Mouse (Mus musculus) embryonic facial prominence, embryonic 13.5 days (tissue): ENCODE results near the gene Dock8. TPM values are rescaled to one million over a fixed set of nuclear protein-coding genes. Genes with fewer than 3 reads are reported as not detected.

Experiments
- ATAC-seq: fragments of 200-750 bp; cut with Nextera tagmentation; 2 replicates; pipeline ENCODE4 v1.8.0; 2017; ENCODE audit warnings: low read depth; ENCODE audit not compliant: insufficient number of reproducible peaks, insufficient read depth, low FRiP score, low TSS enrichment
- H3K27ac ChIP-seq: fragments of 300-500 bp; sonication (generic); 2 replicates; pipeline ENCODE4 v1.5.1; 2015; ENCODE audit warnings: moderate library complexity, mild to moderate bottlenecking, inconsistent platforms
- H3K27me3 ChIP-seq: fragments of 300-500 bp; sonication (generic); 2 replicates; pipeline ENCODE4 v1.6.1; 2015; ENCODE audit warnings: mild to moderate bottlenecking, inconsistent platforms
- H3K36me3 ChIP-seq: fragments of 300-500 bp; sonication (generic); 2 replicates; pipeline ENCODE4 v1.6.1; 2015; ENCODE audit warnings: mild to moderate bottlenecking, inconsistent platforms
- H3K4me1 ChIP-seq: fragments of 300-500 bp; sonication (generic); 2 replicates; pipeline ENCODE4 v1.6.1; 2015; ENCODE audit warnings: inconsistent platforms
- H3K4me2 ChIP-seq: fragments of 300-500 bp; sonication (generic); 2 replicates; pipeline ENCODE4 v1.6.1; 2015; ENCODE audit warnings: moderate library complexity, mild to moderate bottlenecking, inconsistent platforms
- H3K4me3 ChIP-seq: fragments of 300-500 bp; sonication (generic); 2 replicates; pipeline ENCODE4 v1.5.1; 2015; ENCODE audit warnings: mild to moderate bottlenecking, inconsistent platforms
- H3K9ac ChIP-seq: fragments of 300-500 bp; sonication (generic); 2 replicates; pipeline ENCODE4 v1.6.1; 2015; ENCODE audit warnings: mild to moderate bottlenecking, inconsistent platforms
- H3K9me3 ChIP-seq: fragments of 300-500 bp; sonication (generic); 2 replicates; pipeline ENCODE4 v1.6.1; 2016; ENCODE audit warnings: inconsistent platforms
- WGBS: fragments of 180-500 bp; shearing (Covaris S2); methylation state at CpG from one replicate; pipeline ENCODE4 v1.1.7; 2015; ENCODE audit warnings: mixed read lengths; 5-methylcytosine and 5-hydroxymethylcytosine counted together
- polyA plus RNA-seq: library from polyadenylated mRNA; unstranded; fragments of >200 nt; fragmentation: Nextera tagmentation; extraction: Ambion mirVana; gene quantifications from 2 replicates; pipeline ENCODE4 v1.2.1, GENCODE M21; 2015

The Dock8 gene
- polyA plus RNA-seq, result 5.7 and 7.4 TPM in 2 replicates

DNA sequence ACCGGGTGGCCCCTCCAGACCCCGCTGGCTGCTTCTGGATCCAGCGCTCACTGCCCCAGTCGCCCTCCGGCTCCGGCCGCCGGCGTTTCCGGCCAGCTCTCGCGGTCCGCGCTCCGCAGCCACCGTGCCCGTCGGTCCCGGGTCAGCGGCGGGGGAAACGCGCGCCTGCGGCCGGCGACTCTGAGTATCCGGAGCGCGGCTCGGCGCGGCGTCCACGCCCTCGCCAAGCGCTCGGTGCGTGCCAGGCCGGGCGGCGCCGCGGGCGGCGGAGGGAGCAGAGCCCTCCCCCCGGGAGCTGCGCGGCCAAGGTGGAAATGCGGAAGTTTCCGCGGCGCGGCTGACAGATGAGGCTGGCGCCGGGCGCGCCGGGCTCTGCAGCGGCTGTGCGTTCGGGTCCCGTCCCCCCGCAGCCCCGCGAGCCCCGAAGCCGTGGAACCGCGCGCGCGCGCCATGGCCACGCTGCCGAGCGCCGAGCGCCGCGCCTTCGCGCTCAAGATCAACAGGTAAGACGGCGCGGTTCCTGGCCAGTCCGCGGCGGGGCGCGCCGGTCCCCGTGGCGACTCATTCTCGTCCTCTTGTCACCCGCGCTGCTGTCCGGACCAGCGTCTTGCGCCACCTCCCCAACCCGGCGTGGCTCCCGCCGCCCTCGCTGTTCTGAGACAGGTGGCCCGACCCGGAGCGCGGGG, at the start of gene Dock8:
Dock8 (plus strand) TSS at position 334 of the 686 bp plus-strand sequence.
- Histone ChIP-seq H3K4me1 (peaks cover 18% of the 10 kb centered on the region), H3K4me2 (peak within 1 kb of the TSS; percentile 99), H3K27me3 (peaks cover 74% of the 10 kb centered on the region), H3K36me3 (no peaks in the 10 kb centered on the region), H3K9me3 (no peaks in the 10 kb centered on the region), H3K4me3 (peak within 1 kb of the TSS; percentile 67), H3K27ac (no peak within 1 kb of the TSS), H3K9ac (peak within 1 kb of the TSS; percentile 72)
- under 1% methylated on average over 106 of the region's 109 CpGs for WGBS
- 0 out of 2 replicates have a peak, but pooled peaks have one; percentile 48 for ATAC-seq

- Histone ChIP-seq H3K27me3 (no peaks in the 10 kb centered on the region), H3K4me1 (peaks cover 8% of the 10 kb centered on the region), H3K9ac (no peak overlapping the region), H3K4me3 (no peak overlapping the region), H3K4me2 (no peak overlapping the region), H3K36me3 (peaks cover 20% of the 10 kb centered on the region), H3K27ac (no peak overlapping the region), H3K9me3 (no peaks in the 10 kb centered on the region)
- 37% methylated on average over 3 of the region's 3 CpGs for WGBS
- no peak for ATAC-seq
These were observed 40.8 kb upstream of the Dock8 start for GRCm38 (mm10) chr19:24958531-24958930.

- Histone ChIP-seq H3K27ac (no peak within 1 kb of the TSS), H3K27me3 (no peaks in the 10 kb centered on the region), H3K9ac (peak within 1 kb of the TSS; percentile 80), H3K4me3 (peak within 1 kb of the TSS; percentile 62), H3K4me2 (peak within 1 kb of the TSS; percentile 64), H3K9me3 (no peaks in the 10 kb centered on the region), H3K4me1 (peaks cover 8% of the 10 kb centered on the region), H3K36me3 (peaks cover under 1% of the 10 kb centered on the region; the same call in 1 of the 2 replicates)
- peak; percentile 100 for ATAC-seq
- under 1% methylated on average over 36 of the region's 36 CpGs for WGBS
These were observed 38.0 kb upstream of the Dock8 start, which contains the start of gene Cbwd1 for GRCm38 (mm10) chr19:24961172-24961962. Gene Cbwd1, minus strand, starts transcription at chr19:24961610.

GRCm38 (mm10) chr19:24966203-24966602, 33.1 kb upstream of the Dock8 start:
- WGBS, result 81% methylated on average over 2 of the region's 2 CpGs
- Histone ChIP-seq H3K4me3 (no peak overlapping the region), H3K27me3 (no peaks in the 10 kb centered on the region), H3K27ac (no peak overlapping the region), H3K9ac (no peak overlapping the region), H3K36me3 (no peaks in the 10 kb centered on the region), H3K4me1 (no peaks in the 10 kb centered on the region), H3K9me3 (no peaks in the 10 kb centered on the region), H3K4me2 (no peak overlapping the region)
- ATAC-seq, result no peak

GRCm38 (mm10) chr19:24966941-24967340, 32.4 kb upstream of the Dock8 start:
- ATAC-seq, result no peak
- Histone ChIP-seq H3K27me3 (no peaks in the 10 kb centered on the region), H3K4me3 (no peak overlapping the region), H3K4me2 (no peak overlapping the region), H3K9me3 (no peaks in the 10 kb centered on the region), H3K4me1 (no peaks in the 10 kb centered on the region), H3K27ac (no peak overlapping the region), H3K36me3 (no peaks in the 10 kb centered on the region), H3K9ac (no peak overlapping the region)
- 77% methylated on average over 2 of the region's 2 CpGs for WGBS

GRCm38 (mm10) chr19:24971307-24971706, 28.0 kb upstream of the Dock8 start:
- no peaks in the 10 kb centered on the region for H3K27me3 ChIP-seq
- no peak overlapping the region for H3K9ac ChIP-seq
- no peak overlapping the region for H3K27ac ChIP-seq
- ATAC-seq, result no peak
- no peaks in the 10 kb centered on the region for H3K36me3 ChIP-seq
- H3K4me2 ChIP-seq, result no peak overlapping the region
- WGBS, result 73% methylated on average over 7 of the region's 7 CpGs
- no peaks in the 10 kb centered on the region for H3K9me3 ChIP-seq
- H3K4me3 ChIP-seq, result no peak overlapping the region
- H3K4me1 ChIP-seq, result no peaks in the 10 kb centered on the region

DNA sequence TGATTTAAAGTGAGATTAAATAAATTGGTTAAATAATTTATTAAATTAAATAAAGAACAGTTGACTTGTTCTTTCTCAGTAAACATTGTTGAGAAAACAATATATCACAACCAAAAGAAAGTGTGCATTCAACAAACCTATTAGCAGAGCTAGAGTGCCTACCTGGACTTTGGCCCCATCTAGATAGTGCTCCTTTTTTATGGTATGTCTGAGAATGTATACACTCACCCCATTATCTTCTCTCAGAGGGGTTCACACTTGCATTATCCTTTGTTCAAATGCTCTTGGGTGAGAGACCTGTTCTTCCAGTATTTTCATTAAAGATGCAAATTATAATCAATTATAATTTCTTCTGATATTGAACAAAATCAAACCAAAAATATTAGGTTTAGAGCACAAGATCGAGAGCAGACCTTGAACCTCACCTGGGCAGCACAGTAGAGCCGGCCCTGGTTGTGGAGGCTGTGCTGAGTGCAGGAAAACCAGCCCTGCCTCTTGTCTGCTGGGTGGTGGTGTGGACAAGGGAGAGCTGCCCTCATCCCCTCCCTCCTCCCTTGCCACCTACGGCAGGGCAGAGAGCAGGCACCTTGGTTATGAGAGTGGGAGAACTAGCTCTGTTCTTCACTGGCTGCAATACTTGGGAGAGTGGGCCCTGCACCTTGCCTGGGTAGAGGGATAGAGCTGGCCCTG, 26.5 kb upstream of the Dock8 start:
- WGBS, result 76% methylated on average over 3 of the region's 3 CpGs
- Histone ChIP-seq H3K27me3 (no peaks in the 10 kb centered on the region), H3K4me1 (no peaks in the 10 kb centered on the region)

GRCm38 (mm10) chr19:24977991-24978390, 21.3 kb upstream of the Dock8 start:
- ATAC-seq, result no peak
- Histone ChIP-seq H3K4me3 (no peak overlapping the region), H3K27me3 (no peaks in the 10 kb centered on the region), H3K4me2 (no peak overlapping the region), H3K9me3 (no peaks in the 10 kb centered on the region), H3K36me3 (no peaks in the 10 kb centered on the region), H3K4me1 (peaks cover 5% of the 10 kb centered on the region), H3K27ac (no peak overlapping the region), H3K9ac (no peak overlapping the region)
- WGBS, result 76% methylated on average over 11 of the region's 11 CpGs

More for the DNA sequence above, 26.5 kb upstream of the Dock8 start:
- H3K36me3 ChIP-seq, result no peaks in the 10 kb centered on the region
- no peak overlapping the region for H3K4me2 ChIP-seq
- no peak overlapping the region for H3K4me3 ChIP-seq
- no peak for ATAC-seq
- H3K27ac ChIP-seq, result no peak overlapping the region
- H3K9ac ChIP-seq, result no peak overlapping the region
- no peaks in the 10 kb centered on the region for H3K9me3 ChIP-seq

DNA sequence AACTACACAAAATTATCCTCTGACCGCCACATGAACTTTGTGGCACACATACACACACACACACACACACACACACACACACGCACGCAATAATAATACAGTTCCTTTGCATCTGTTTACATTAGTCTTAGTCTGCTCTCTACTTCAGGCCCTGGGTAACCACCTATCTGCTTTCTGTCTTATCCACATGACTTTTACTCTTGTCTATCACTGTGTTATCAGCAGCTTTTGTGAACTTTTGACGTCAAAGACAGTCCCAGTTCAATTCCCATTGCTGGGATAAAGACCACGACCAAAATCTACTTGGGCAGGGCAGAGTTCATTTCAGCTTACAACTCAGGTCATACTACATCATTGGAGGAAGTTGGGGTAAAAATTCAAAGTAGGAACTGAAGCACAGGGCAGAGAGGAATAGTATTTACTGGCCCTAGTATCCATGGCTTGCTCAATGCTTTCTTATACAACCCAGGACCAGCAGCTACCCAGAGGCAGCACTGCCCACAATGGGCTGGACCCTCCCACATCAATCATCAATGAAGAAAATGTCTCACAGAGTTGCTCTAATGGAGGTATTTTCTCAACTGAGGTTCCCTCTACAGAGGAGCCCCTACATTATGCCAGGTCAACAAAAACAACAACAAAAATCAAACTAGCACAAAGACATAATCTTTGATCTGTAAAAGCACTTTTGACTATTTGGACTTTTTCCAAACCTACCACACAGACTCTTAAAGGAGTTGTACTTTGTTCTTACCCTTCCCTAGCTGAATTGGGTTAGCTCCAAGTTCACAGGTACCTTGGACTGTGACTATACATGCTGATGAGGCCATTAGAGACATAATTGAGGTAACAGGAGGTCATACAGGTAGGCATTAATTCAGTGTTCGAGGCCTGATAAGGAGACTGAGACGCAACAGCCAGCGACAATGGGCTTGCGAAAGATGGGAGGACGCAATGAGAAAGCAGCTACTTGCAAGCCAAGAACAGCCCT, 20.2 kb upstream of the Dock8 start:
- H3K4me2 ChIP-seq, result no peak overlapping the region
- H3K9me3 ChIP-seq, result no peaks in the 10 kb centered on the region
- WGBS, result 88% methylated on average over 10 of the region's 10 CpGs
- no peak overlapping the region for H3K4me3 ChIP-seq
- H3K27ac ChIP-seq, result no peak overlapping the region
- no peak for ATAC-seq
- no peak overlapping the region for H3K9ac ChIP-seq
- no peaks in the 10 kb centered on the region for H3K27me3 ChIP-seq
- peaks cover 5% of the 10 kb centered on the region for H3K4me1 ChIP-seq
- H3K36me3 ChIP-seq, result no peaks in the 10 kb centered on the region

DNA sequence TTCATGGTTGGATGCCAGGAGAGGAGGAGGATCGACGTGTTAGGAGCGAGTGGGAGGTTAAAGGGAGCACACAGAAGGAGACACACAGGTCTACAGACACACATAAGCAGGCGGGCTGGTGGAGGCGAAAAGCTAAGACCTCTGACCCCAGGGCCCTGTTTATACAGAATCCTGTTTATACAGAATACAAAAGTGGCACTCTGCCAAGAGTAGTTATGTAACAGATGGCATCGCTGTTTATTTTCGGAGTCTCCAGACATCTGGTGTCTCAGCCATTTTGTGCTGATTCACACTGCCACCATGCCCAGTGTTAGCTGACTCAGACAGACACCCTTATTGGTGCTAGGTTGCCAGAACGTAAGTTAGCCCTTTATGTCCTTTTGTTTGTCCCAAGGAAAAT, 18.0 kb upstream of the Dock8 start:
- no peak for ATAC-seq
- Histone ChIP-seq H3K4me2 (no peak overlapping the region), H3K4me1 (peaks cover 5% of the 10 kb centered on the region), H3K9ac (no peak overlapping the region), H3K9me3 (no peaks in the 10 kb centered on the region), H3K36me3 (no peaks in the 10 kb centered on the region), H3K27ac (no peak overlapping the region), H3K4me3 (no peak overlapping the region), H3K27me3 (no peaks in the 10 kb centered on the region)
- WGBS, result 62% methylated on average over 8 of the region's 8 CpGs

- Histone ChIP-seq H3K4me1 (peaks cover 5% of the 10 kb centered on the region), H3K4me2 (no peak overlapping the region), H3K27ac (no peak overlapping the region), H3K9me3 (no peaks in the 10 kb centered on the region), H3K9ac (no peak overlapping the region), H3K36me3 (no peaks in the 10 kb centered on the region), H3K4me3 (no peak overlapping the region), H3K27me3 (no peaks in the 10 kb centered on the region)
- ATAC-seq, result no peak
- 86% methylated on average over 4 of the region's 4 CpGs for WGBS
These were observed 16.3 kb upstream of the Dock8 start for GRCm38 (mm10) chr19:24983050-24983449.
